Comparison of ENCODE assay signal across 12 mouse cellular contexts in the genomic region with DNA sequence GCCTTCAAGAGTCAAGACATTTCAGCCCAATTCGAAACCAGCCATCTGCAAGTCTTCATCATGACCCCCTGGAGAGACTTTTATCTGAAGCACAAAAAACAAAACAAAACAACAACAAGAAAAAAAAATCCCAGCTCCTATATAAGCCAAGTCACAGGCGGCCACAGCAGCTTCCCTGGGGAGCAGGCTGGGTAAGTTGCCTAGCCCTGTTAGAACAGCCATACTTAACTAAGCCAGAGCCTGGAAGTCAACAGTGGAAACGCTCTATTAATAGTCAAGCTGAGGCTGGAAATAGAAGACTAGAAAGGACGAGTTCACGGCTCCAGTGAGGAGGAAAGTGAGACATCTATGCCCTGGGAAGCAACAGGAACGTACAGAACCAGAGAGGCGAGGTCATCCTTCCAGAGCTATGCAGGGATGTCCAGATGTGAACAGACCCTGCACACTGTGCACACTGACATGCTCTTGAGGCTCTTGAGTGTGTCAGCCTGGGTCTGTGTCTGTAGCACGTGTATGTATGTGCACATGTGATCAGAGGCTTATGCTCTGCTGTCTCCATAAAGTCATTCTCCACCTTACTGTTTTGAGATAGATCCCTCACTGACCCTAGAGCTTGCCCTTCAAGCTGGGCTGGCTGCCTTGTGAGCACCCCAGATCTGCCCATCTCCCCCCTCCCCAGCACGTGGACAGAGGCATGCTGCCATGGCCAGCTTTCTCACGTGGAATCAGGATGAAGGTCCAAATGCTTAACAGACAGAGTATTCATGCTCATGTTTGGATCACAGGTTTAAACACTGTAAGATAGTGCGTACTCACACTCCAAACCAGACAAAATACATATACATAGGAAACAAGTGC. TPM values are rescaled to one million over a fixed set of nuclear protein-coding genes. Genes with fewer than 3 reads are reported as not detected.
DNase-seq lines count a peak whose midpoint lies in the region; ATAC-seq and TF ChIP-seq lines count a peak whose summit lies in the region.
"Had no signal": no experiment of that assay in that cellular context is flagged by ENCODE, and none has a peak within 500 bp of the region (broad histone marks: within the 10 kb centered on the region; RNA-seq: fewer than 3 reads in every experiment).

No protein-coding gene starts in this region.

- TF ChIP-seq CTCF in kidney, postnatal 0 days (IDR thresholded peaks at IDR 0.05; ENCODE audit: low read depth), result no peak

- H3K4me1 ChIP-seq in intestine, embryonic 16.5 days (ENCODE audit: control insufficient read depth, insufficient read depth, low read length), result peaks cover 23% of the 10 kb centered on the region
- H3K4me1 ChIP-seq in intestine, embryonic 15.5 days (replicated peaks), result peaks cover 16% of the 10 kb centered on the region
- peaks cover 21% of the 10 kb centered on the region for H3K4me1 ChIP-seq in brown adipose tissue, adult 24 weeks (ENCODE audit: control insufficient read depth, insufficient read depth, insufficient read length, low read length)
- peaks cover 59% of the 10 kb centered on the region for H3K4me1 ChIP-seq in heart, embryonic 12.5 days (replicated peaks)
- H3K4me1 ChIP-seq in kidney, postnatal 0 days (replicated peaks; ENCODE audit: insufficient read depth, low read length), result peaks cover 15% of the 10 kb centered on the region; the same call in 1 of the 2 replicates

- peak; percentile 43 for DNase-seq in kidney, postnatal 0 days (ENCODE audit: low spot score)
- DNase-seq in embryo, embryonic 10.5 days (ENCODE audit: low spot score), result no peak
- DNase-seq in urinary bladder, postnatal 4 days (ENCODE audit: low spot score in 2 of 2), result no peak
- DNase-seq in left cerebral cortex, postnatal 14 days (ENCODE audit: low spot score in 2 of 2), result no peak
- DNase-seq: lung, postnatal 36 days; retina, postnatal 1 day had no signal

- H3K9me3 ChIP-seq in intestine, embryonic 16.5 days (ENCODE audit: control insufficient read depth, low read length), result no peaks in the 10 kb centered on the region
- H3K9me3 ChIP-seq in intestine, embryonic 15.5 days, result no peaks in the 10 kb centered on the region
- no peaks in the 10 kb centered on the region for H3K9me3 ChIP-seq in heart, embryonic 12.5 days (replicated peaks)
- no peaks in the 10 kb centered on the region for H3K9me3 ChIP-seq in kidney, postnatal 0 days (replicated peaks; ENCODE audit: low read length)
- H3K9me3 ChIP-seq: forebrain, embryonic 13.5 days; limb, embryonic 13.5 days had no signal

- 0 out of 2 replicates have a peak, but pooled peaks have one; percentile 45 for ATAC-seq in intestine, embryonic 16.5 days
- ATAC-seq in intestine, embryonic 15.5 days, result no peak
- 0 out of 2 replicates have a peak, but pooled peaks have one; percentile 16 for ATAC-seq in heart, embryonic 12.5 days (ENCODE audit: insufficient number of reproducible peaks, low FRiP score)
- ATAC-seq in kidney, postnatal 0 days (replicated peaks; ENCODE audit: low FRiP score, low read depth), result no peak
- ATAC-seq: forebrain, embryonic 13.5 days had no signal

- no peak overlapping the region for H3K4me3 ChIP-seq in intestine, embryonic 16.5 days (ENCODE audit: low read length)
- no peak overlapping the region for H3K4me3 ChIP-seq in intestine, embryonic 15.5 days (replicated peaks)
- H3K4me3 ChIP-seq in brown adipose tissue, adult 24 weeks (ENCODE audit: insufficient read depth, low read depth, low read length), result no peak overlapping the region
- no peak overlapping the region for H3K4me3 ChIP-seq in heart, embryonic 12.5 days
- H3K4me3 ChIP-seq in kidney, postnatal 0 days (replicated peaks; ENCODE audit: low read depth, low read length), result no peak overlapping the region
- H3K4me3 ChIP-seq: forebrain, embryonic 13.5 days; limb, embryonic 13.5 days had no signal

- H3K27ac ChIP-seq in intestine, embryonic 16.5 days (ENCODE audit: low read length), result no peak overlapping the region
- H3K27ac ChIP-seq in intestine, embryonic 15.5 days, result no peak overlapping the region
- H3K27ac ChIP-seq in brown adipose tissue, adult 24 weeks (replicated peaks; ENCODE audit: low read depth, low read length), result peak overlapping the region; percentile 35
- peak overlapping the region; percentile 81 for H3K27ac ChIP-seq in heart, embryonic 12.5 days (ENCODE audit: poor library complexity, severe bottlenecking)
- peak overlapping the region; percentile 8; the same call in 1 of the 2 replicates for H3K27ac ChIP-seq in kidney, postnatal 0 days
- H3K27ac ChIP-seq: forebrain, embryonic 13.5 days; limb, embryonic 13.5 days had no signal

- WGBS in intestine, embryonic 16.5 days, result 62% methylated on average over 11 of the region's 11 CpGs
- 57% methylated on average over 11 of the region's 11 CpGs for WGBS in intestine, embryonic 15.5 days
- WGBS in heart, embryonic 12.5 days, result 28% methylated on average over 11 of the region's 11 CpGs
- 51% methylated on average over 11 of the region's 11 CpGs for WGBS in kidney, postnatal 0 days

- no peak overlapping the region for H3K4me2 ChIP-seq in intestine, embryonic 16.5 days (ENCODE audit: low read depth, low read length)
- H3K4me2 ChIP-seq in intestine, embryonic 15.5 days (replicated peaks), result no peak overlapping the region
- peak overlapping the region; percentile 20 for H3K4me2 ChIP-seq in heart, embryonic 12.5 days
- no peak overlapping the region for H3K4me2 ChIP-seq in kidney, postnatal 0 days (ENCODE audit: low read length)
- H3K4me2 ChIP-seq: forebrain, embryonic 13.5 days; limb, embryonic 13.5 days had no signal

- intact Hi-C loops in left cerebral cortex, postnatal 14 days (cut with DNase I), result no loop called here

- no peaks in the 10 kb centered on the region for H3K27me3 ChIP-seq in intestine, embryonic 16.5 days (replicated peaks; ENCODE audit: control insufficient read depth, insufficient read depth, low read length)
- H3K27me3 ChIP-seq in intestine, embryonic 15.5 days (replicated peaks), result no peaks in the 10 kb centered on the region
- no peaks in the 10 kb centered on the region for H3K27me3 ChIP-seq in heart, embryonic 12.5 days (replicated peaks)
- H3K27me3 ChIP-seq in kidney, postnatal 0 days (ENCODE audit: insufficient read depth, low read length), result no peaks in the 10 kb centered on the region
- H3K27me3 ChIP-seq: forebrain, embryonic 13.5 days; limb, embryonic 13.5 days had no signal

- no peak overlapping the region for H3K9ac ChIP-seq in intestine, embryonic 16.5 days (ENCODE audit: low read depth, low read length)
- H3K9ac ChIP-seq in intestine, embryonic 15.5 days, result no peak overlapping the region
- peak overlapping the region; percentile 5; the same call in 1 of the 2 replicates for H3K9ac ChIP-seq in heart, embryonic 12.5 days
- H3K9ac ChIP-seq in kidney, postnatal 0 days (ENCODE audit: low read depth, low read length), result no peak overlapping the region
- H3K9ac ChIP-seq: forebrain, embryonic 13.5 days; limb, embryonic 13.5 days had no signal

- H3K36me3 ChIP-seq in intestine, embryonic 16.5 days (ENCODE audit: control insufficient read depth, insufficient read depth, low read length), result no peaks in the 10 kb centered on the region
- H3K36me3 ChIP-seq in intestine, embryonic 15.5 days, result no peaks in the 10 kb centered on the region
- no peaks in the 10 kb centered on the region for H3K36me3 ChIP-seq in heart, embryonic 12.5 days
- no peaks in the 10 kb centered on the region for H3K36me3 ChIP-seq in kidney, postnatal 0 days (ENCODE audit: insufficient read depth, low read length)
- H3K36me3 ChIP-seq: limb, embryonic 13.5 days had no signal

RNA-seq across cellular contexts. Expression of a gene that starts 36.6 kb away (rescaled TPM):
- 3.5 and 5.0 TPM in 2 replicates for polyA plus RNA-seq in intestine, embryonic 16.5 days (2015; fragmentation: Nextera tagmentation; extraction: Ambion mirVana)
- 10.7 and 11.5 TPM in 2 replicates for polyA plus RNA-seq in intestine, embryonic 15.5 days (2015; fragmentation: Nextera tagmentation; extraction: Ambion mirVana)
- polyA plus RNA-seq in brown adipose tissue, adult 24 weeks (2012; ENCODE audit: insufficient read depth, insufficient read length, missing spikeins), result 12.2 and 15.7 TPM in 2 replicates
- 18.7 and 21.6 TPM in 2 replicates for polyA plus RNA-seq in heart, embryonic 12.5 days (2016; fragmentation: Nextera tagmentation; extraction: Ambion mirVana)
- polyA plus RNA-seq in kidney, postnatal 0 days (2015; fragmentation: Nextera tagmentation; extraction: Ambion mirVana), result 12.6 and 13.4 TPM in 2 replicates
- total RNA-seq in left cerebral cortex, postnatal 14 days (2021), result 10 to 100 TPM; 37.2 to 40.8 TPM

Comparison
In these comparisons a context has a peak if more than half of its experiments do, and no peak if none do; other contexts are left out.
1. ATAC-seq: peak in intestine, embryonic 16.5 days (single experiment) and heart, embryonic 12.5 days (single experiment); none in intestine, embryonic 15.5 days (single experiment) and kidney, postnatal 0 days (single experiment).
2. H3K27ac ChIP-seq: peak in brown adipose tissue, adult 24 weeks (single experiment), heart, embryonic 12.5 days (single experiment) and kidney, postnatal 0 days (single experiment); none in intestine, embryonic 16.5 days (single experiment) and intestine, embryonic 15.5 days (single experiment).